Mouse (Mus musculus) urinary bladder, postnatal 10 days (tissue): Measurements from ENCODE around the gene Cd248.
"Not testable (repeated sequence)": the region's sequence is repeated elsewhere in the genome, so short reads cannot be mapped to it uniquely, and the experiment has no call there.

Source experiments
- DNase-seq: peaks from one replicate; pipeline ENCODE4 v3.0.0; 2022; ENCODE audit warnings: low spot score

Gene Cd248

DNA sequence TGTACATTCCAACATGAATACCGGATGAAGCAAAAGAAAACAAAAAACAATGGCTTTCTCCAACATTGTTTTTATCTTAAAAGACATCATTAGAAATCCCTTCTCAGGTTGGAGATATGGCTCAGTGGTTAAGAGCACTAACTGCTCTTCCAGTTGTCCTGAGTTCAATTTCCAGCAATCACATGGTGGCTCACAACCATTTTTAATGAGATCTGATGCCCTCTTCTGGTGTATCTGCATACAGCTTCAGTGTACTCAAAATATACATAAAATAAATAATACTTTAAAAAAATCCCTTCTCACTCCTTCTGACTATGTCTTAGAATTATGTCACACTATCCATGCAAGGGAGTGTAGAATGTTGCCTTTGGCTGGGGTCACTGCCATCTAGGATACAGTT lies 11.4 kb downstream of the Cd248 start:
- no peak for DNase-seq

DNA sequence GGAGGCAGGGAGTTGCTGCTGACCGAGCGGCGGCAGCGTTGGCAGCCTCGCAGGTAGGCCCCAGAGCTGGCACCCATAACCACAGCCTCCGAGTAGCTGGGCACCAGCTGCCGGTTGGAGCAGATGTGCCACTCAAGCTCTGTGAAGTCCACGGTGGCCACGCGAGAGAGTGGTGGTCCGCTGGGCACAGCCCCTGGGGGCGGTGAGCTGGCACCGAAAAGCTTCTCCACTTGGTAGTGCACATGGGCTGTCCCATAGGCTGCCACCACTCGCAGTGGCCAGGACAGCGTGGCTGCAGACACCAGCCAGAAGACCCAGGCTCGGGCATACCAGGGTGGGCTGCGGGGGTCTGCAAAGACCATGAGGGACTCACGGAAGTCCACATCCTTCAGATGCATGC lies 14.1 kb downstream of the Cd248 start:
- no peak for DNase-seq

DNA sequence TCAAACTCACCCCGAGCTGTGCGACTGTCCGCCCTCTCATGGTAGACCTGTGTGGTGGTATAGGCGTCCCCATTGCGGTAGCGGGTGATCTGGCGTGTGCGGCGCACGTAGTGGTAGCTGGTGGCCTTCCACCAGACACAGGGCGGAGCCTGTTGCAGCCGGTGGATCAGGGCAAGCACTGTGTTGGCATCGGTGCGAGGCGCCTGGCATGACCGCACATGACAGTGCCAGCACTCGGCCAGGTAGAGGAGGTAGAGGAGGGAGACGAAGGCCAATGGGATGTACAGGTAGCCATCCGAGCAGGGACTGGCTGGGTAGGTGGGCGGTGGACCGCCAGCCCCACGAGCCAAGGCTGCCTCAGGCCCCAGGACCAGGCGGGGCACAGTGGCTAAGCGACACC lies 14.7 kb downstream of the Cd248 start:
- DNase-seq: no peak

DNA sequence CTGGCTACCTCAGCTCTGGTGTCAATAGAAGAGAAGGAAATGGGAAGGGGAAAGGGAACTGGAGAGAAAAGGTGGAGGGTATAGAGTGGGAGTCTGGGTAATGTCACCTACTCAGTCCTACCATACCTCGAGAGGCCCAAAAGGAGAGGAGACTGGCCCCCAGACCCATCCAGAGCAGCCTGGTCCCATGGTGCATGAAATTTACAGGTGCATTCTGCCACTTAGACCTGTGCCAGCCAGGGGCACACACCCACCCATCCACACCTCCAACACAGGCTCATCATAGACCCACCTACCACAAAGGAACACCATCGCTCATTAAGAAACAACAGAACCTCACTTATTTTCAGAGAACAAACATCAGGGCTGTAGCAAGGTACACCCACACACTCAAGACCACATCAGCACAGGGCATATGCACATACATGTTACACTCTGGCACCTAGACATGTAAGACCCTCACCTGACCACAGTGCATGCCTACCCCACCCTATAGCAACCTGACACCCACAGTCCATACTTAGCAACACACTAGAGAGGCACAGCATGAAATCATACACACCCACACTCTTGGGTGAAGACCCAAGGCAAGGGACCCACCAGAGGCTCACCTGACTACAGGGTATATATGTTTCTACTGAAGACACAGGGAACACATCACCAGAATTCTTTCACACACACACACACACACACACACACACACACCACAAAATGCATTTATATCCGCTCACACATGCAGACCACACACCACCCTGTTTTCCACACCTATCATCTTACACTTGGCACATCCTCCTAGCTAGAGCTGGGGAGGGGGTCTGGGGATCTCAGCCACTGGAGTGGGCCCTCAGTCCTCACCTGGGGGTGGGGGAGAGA lies 16.3 kb downstream of the Cd248 start:
- DNase-seq: no peak

DNA sequence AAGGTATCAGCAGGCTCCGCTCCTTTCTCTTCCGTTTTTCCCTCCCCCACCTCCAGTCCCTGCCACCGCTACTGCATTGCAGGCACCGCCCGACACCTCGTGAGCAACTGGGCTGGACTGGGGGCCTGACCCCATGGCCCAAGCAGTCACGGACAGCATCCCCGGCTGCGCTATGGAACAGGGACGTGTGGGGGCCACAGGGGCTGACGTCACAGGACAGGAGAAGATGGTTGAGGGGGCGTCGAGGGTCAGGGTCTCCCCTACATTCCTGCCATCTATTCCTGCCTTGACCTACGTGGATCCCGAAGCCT lies 16.9 kb downstream of the Cd248 start:
- DNase-seq: no peak

DNA sequence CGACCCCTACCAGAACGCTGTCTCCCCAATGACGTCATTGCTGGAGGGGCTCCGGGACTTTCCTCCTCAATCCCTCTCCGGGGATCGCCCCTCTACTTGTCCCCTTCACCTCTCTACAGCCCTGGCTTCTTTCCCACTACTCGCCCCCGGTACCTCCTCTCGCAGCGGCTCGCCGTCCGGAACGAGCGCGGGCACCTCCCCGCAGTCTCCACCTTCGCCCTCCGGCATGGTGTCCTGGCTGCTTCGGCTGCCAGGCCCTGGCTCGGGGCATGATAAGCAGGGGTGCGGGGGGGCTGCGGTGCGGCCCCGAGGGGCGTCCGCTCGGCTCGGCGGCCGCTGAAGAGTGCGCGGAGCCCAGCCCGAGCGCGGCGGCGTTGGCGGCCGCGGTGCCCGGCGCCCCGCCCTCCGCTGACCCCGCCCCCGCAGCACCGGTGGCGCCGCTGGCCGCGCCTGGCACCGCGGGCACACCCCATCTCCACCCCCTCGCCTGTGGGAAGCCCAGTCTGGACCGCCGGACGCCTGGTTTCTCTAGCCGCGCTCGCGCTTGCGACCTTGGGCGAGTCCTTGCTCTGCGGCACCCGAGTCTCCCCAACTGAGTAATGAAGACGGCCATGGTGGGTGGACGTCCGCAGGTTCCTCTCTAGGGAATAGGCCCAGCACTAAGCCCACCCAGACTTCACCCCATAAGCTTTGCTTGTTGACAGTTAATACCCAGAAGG lies 17.4 kb downstream of the Cd248 start, which contains the start of gene Tmem151a:
Tmem151a (minus strand) TSS at position 387 of the 719 bp plus-strand sequence.
- DNase-seq: no peak

DNA sequence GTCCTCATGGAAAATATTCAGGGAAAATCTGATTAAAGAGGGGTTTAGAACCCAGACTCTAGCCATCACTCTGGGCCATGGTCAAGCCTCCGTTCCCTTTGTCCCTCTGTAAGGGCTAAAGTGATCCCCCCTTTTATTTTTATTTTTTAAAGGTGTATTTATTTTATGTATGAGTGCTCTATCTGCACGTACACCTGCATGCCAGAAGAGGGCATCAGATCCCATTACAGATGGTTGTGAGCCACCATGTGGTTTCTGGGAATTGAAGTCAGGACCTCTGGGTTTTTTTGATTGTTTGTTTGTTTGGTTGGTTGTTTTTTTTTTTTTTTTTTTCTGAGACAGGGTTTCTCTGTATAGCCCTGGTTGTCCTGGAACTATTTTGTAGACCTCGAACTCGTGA lies 18.7 kb downstream of the Cd248 start:
- not testable (repeated sequence) for DNase-seq

DNA sequence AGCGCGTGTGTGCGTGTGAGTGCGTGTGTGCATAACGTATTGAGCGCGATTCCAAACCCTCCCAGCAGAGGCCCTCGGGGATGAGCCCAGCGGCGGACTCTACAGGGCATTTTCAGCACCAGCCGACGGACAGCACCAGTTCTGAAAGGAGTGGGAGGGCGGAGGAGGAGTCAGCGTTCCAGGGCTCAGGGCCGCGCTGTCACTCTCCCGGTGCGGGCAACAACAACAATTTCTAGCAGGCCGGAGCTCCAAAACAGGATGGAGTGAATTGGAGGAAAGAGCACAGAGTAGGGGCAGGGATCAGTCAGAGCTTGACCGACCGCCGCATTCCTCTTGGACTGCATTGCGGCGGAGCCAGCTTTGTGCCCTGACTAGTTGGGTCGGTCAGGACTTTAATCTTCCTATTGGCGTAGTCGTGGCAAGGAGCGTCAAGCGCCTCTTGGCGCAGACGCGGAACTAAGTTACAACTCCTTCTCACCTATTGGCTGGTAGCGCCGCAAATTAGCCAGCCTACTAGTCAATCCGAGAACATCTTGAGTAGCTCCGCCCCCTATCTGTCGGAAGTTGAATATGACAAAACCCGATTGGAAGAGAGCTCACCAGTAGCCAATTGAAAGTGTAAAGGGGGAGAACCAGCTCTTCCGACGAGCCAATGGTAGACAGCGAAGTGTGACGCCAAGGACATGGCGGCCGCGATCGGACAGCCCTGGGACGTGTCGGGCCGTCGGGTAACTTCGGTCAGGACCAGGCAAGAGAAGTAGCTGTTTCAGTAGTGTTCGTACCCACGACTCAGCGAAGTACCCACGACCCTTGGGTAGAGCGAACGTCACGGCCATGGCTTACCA lies 20.2 kb downstream of the Cd248 start, which contains the start of gene Yif1a:
Yif1a (plus strand) TSS at position 655 of the 845 bp plus-strand sequence.
- DNase-seq: peak; percentile 87

DNA sequence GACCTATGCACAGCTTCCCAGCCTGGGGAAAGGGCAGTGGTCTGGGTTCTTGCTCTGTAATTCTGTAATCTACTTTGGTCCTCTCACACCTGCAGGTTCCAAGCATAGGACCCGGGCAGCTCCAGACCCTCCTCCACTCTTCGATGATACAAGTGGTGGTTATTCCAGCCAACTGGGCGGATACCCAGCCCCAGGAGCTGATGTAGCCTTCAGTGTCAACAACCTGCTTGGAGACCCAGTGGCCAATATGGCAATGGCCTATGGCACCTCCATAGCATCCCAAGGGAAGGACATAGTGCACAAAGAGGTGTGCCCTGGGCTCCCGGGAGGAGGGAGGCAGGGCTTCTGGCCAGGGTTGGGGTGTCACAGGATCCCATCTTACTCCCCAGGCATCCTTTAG lies 21.4 kb downstream of the Cd248 start:
- no peak for DNase-seq

DNA sequence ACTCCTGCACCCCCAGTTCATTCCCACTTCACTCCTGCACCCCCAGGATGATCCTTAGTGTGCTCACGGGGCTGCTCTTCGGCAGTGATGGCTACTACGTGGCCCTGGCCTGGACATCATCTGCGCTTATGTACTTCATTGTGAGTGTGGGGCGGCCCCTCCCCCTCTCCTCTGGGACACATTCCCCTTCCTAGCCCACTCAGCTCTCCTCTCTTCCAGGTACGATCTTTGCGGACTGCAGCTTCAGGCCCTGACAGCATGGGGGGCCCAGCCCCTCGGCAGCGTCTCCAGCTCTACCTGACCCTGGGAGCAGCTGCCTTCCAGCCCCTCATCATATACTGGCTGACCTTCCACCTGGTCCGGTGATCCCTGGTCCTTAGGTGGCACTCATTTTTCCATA lies 24.2 kb downstream of the Cd248 start:
- DNase-seq: no peak

DNA sequence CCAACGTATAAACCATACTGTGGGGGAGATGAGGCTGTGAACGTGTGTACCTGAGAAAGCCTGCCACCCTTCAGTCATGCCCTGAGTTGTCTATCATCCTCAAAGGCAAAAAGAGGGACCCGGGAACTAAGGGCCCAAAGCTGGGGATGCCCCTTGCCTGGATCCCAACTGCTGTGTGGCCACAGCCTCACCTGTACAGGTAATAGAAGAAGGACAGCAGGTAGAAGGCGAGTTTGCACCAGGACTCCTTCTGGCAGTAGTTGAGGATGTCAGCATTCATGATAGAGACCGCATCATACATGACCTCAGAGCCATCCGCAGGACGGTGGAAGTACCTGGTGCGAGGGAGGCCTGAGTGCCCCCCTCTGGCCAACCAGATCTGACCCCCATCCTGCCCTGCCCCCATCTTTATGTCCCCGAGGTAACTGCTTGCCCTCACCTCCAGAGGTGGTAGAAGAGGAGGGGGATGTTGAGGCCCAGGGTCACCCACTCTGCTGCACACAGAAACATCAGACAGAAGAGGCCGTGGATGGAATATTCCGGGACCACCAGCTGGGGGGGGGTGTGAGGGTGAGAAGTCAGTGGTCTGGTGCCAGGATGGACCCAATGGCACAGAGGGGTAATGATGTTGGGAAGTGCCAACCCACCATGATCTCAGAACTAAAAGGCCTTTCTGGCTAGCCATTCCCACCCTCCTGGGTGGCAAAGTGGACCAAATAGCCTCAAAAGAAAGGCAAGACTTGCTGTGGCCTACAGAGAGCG lies 25.8 kb downstream of the Cd248 start:
- DNase-seq: no peak

DNA sequence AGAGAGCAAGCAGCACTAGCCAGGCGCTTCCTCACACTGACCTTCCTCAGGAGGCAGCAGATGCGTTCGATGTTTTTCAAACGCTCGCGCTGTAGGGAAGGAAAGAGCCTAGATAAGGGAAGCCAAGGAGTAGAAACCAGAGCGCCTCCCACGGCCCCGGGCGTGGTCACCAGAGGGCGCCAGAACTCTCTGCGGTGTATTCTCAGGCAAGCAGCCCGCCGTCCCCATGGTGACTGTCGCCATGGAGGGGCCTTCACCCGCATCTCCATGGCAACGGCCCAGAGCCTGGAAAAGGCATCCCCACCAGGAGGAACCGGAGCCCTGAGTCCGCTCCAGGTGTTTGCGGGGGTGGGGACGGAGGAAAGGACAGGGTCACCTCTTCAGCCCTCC lies 26.4 kb downstream of the Cd248 start:
- DNase-seq: peak; percentile 78

DNA sequence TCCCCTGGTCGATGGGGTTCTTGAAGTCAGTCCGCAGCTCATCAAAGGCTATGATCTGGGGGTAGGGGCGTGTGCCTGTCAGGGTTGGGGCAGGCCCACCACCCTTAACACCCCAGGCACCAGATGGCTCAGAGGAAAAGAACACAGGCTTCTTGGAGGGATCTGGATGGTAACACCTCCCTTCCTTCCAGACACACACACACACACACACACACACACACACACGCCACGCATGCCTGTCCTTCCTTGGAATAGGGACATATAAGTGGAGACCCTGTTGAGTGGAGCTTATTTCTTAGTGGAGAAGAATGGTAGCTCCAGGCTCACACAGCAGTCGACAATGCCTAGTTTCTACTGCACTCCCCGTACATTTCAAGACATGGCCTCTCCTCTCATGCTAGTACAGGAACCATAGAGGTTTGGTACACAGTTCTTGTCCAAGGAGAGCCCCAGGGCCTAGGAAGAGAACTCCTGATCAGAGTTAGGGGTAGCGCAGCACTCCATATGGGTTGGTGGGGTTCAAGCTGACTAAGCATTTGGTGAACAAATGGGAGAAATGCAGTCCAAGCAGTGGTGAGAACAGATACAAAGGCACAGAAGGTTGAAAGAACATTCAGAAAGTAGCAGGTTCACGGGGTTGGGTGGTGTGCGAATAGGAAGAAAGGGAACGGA lies 27.0 kb downstream of the Cd248 start:
- no peak for DNase-seq

DNA sequence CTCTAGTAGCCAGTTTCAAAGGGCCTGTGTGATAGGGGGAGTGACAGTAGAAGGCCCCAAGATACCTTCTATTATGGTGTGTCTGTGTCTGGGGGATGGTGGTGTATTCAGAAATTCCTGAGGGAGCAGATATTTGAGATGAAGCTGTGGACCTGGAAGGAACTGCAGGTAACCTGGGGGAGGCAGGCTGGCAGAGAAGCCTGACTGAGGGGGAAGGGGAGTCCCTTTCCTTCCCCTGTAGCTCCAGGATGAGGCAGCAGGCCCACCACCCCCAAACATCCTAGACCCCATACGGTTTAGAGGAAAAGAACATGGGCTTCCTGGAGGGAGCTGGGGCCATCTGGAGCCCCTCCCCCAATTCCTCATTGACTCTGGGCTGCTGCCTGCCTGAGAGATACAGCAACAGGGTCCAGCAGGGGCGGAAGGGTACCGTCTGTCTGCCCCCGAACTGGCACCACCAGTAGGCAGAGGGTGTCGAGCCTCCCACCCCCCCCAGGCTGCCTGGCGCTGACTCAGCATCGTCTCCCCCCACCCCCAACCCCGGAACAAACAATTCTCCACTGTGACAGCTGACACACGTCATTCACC lies 28.1 kb downstream of the Cd248 start:
- no peak for DNase-seq

DNA sequence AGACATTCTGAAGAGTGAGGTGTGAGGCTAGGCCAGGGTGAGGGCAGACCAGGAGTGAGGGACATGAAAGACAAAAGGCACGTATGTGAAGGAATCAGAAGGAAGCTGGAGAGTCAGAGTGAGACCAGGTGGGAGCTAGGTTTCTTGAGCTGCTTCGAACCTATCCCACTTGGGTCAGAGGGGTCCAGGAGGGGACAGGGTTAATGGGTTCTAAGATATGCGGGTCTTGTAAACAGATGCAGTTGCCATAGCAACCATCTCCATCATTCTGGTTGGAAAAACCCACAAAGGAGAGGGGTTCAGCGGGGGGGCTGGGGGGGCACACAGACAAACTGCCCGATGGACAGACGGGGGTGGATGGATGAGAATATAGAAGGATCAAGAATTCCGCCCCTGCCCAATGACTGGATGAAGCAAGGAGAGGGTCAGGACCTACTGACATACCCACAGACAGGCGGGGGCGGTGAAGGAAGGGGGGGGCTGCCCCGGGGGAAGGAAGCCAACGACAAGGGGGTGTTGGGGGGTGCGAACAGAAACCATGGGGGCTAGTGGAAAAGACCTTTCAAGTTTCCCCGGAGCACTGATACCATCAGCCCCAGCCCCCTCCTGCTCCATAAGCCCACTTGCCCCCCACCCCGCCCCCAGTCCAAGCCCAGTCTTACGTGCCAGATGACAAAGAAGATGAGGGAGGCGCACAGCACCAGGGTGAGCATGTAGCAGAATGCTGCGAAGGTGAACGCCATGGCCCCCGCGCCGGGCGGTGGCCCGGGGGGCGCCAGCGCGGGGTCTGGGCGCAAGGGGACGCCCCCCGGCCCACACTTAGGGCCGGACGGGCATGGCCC lies 29.9 kb downstream of the Cd248 start:
- no peak for DNase-seq

DNA sequence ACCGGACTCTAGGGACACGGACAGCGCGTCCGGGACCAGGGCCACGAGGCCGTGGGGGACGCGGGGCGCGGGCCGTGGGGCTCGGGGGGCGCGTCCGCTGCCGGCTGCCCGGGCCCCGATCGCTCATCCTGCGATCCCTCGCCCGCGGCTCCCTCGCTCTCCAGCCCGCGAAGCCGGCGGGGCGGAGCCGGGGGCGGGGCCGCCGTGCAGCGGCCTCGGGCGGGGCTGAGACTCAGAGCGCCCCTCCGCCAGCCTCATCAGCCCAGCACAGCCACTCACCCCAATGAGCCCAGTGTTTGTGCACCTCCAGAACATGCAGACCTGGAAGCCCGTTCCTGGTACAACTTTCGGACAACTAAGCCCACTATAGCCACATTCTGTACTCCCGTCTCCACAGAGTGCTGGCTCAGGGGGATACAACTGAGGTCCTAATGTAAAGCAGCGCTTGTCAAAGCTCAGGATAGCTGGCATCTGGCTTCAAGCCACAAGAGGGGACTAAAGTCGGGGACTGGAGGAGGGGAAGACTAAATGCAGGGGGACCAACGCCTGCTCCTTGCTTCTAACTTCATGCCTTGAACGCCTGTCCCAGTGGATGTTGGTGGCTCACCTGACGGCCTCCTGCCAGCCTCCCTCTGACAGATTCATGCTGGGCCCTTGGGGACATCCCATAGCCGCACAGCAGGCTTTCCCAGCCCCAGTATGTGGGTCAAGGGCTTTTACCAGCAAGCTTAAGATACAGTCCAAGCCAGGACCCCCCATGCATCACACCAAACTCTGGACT lies 30.7 kb downstream of the Cd248 start, which contains the start of gene Cnih2:
Cnih2 (minus strand) TSS at position 159 of the 781 bp plus-strand sequence.
- DNase-seq: no peak

DNA sequence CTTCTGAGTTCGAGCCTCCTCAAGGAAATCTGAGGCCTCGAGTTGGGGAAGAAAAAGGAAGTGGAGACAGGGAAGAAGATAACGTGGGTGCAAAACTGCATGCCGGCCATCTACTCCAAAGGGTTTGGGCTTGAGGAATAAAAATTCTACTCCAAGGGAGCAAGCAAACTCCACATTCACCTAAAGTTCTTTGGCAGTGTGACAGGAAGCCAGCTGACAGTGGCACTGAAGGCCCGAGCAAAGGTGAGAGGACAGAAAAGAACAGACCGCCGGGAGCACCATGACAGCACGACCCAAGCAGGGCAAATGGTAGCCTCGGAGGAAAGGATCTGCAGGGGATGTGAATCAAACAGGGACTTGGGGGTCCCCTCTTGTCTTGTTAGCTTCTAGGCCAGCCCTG lies 38.2 kb downstream of the Cd248 start:
- DNase-seq: no peak

DNA sequence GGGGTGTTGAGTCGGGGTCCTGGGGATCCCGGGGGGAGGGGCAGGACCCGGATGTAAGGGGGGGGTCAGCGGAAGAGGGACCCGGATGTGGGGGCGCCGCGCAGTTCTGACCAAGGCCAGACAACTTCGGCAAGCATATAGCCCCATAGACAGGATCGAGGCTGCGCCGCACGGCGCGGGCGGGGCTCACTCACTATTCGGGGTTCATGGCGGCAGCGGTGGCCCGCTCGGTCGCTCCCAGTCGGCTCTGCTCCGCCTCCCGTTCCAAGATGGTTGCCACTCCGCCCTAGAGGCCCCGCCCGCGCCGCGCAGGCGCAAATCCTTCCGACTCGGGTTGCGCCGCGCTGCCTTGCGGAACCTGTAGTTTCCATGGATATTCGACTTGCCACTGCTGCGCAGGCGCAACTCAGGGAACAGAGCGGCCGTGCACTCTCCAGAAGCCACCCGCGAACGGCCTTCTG lies 38.9 kb downstream of the Cd248 start, which contains the start of gene Rab1b:
Rab1b (minus strand) TSS at position 342 of the 461 bp plus-strand sequence.
- DNase-seq: peak; percentile 91
